Mouse (Mus musculus): ENCODE measurements around the gene Dhcr7. TPM values are rescaled to one million over a fixed set of nuclear protein-coding genes. Genes with fewer than 3 reads are reported as not detected.

Gene Dhcr7
- polyA plus RNA-seq, 1 experiment from 2014 or later, result 59.2 TPM

Small RNAs within 50 kb of the gene (microRNA-seq; reads per million reads assigned to microRNA genes)
- not detected for gene Gm22064

Other genes starting within 250 kb of the Dhcr7 start
- gene Cars, start 223.1 kb upstream of the Dhcr7 start, polyA plus RNA-seq (2014; fragmentation: Nextera tagmentation; extraction: Ambion mirVana), result 51.5 and 59.2 TPM in 2 replicates
- gene Tnfrsf26, start 194.4 kb upstream of the Dhcr7 start, polyA plus RNA-seq (2014; fragmentation: Nextera tagmentation; extraction: Ambion mirVana), result 0.10 TPM in 1 of 2 replicates, not detected in the other
- 2.5 and 3.2 TPM in 2 replicates for gene Tnfrsf22, start 173.5 kb upstream of the Dhcr7 start, polyA plus RNA-seq (2014; fragmentation: Nextera tagmentation; extraction: Ambion mirVana)
- gene Tnfrsf23, start 137.3 kb upstream of the Dhcr7 start, polyA plus RNA-seq (2014; fragmentation: Nextera tagmentation; extraction: Ambion mirVana), result 0.24 and 0.56 TPM in 2 replicates
- 25.8 and 29.4 TPM in 2 replicates for gene Osbpl5, start 66.2 kb upstream of the Dhcr7 start, polyA plus RNA-seq (2014; fragmentation: Nextera tagmentation; extraction: Ambion mirVana)
- gene Mrgprg, start 56.2 kb upstream of the Dhcr7 start, polyA plus RNA-seq (2014; fragmentation: Nextera tagmentation; extraction: Ambion mirVana), result not detected in 2 replicates
- gene Mrgpre, start 38.6 kb upstream of the Dhcr7 start, polyA plus RNA-seq (2014; fragmentation: Nextera tagmentation; extraction: Ambion mirVana), result 2.6 and 3.6 TPM in 2 replicates
- gene Nadsyn1, start 296 bp upstream of the Dhcr7 start, polyA plus RNA-seq (2014; fragmentation: Nextera tagmentation; extraction: Ambion mirVana), result 5.2 TPM in 2 replicates
- not detected in 2 replicates for gene Gm498, start 43.7 kb downstream of the Dhcr7 start, polyA plus RNA-seq (2014; fragmentation: Nextera tagmentation; extraction: Ambion mirVana)
- gene Shank2, start 178.8 kb downstream of the Dhcr7 start, polyA plus RNA-seq (2014; fragmentation: Nextera tagmentation; extraction: Ambion mirVana), result 4.6 and 5.6 TPM in 2 replicates

Data from forebrain, embryonic 14.5 days (tissue).